Mouse (Mus musculus) lung, adult 2 months (tissue): ENCODE results near the gene Chmp2b.

Experiments used
- CTCF ChIP-seq: fragments of 200-500 bp; IDR thresholded peaks from 2 replicates; pipeline ENCODE4 v1.5.1; 2011; ENCODE audit warnings: mild to moderate bottlenecking, low read length, control low read depth; ENCODE audit not compliant: insufficient read depth
- POLR2A ChIP-seq: fragments of 200-500 bp; IDR thresholded peaks from 2 replicates; pipeline ENCODE4 v1.6.1; 2011; ENCODE audit warnings: low read depth, mild to moderate bottlenecking, control low read depth, low read length, borderline replicate concordance; ENCODE audit errors: extremely low read depth

DNA sequence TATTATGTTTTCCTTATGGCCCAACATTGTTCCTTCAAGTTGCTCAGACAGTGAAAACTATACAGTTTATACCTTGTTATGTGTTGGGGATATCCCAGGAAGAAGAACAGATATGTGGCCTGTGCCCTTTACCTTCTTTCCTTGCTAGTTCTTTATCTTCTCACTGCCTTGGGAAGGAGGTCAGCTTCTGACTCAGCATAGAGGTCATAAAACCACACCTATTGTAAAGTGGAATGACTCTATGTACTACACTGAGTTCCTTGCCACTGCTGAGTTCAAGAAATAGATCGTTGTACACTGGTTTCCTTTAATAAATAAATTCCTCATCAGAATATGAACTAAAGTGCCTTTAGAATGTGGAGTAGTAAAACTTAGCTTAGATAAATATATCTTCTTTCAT is 2.4 kb upstream of the Chmp2b start:
- no peak for TF ChIP-seq CTCF
- TF ChIP-seq POLR2A, result no peak
